Mouse (Mus musculus): ENCODE data around the gene Lgi4. TPM values are rescaled to one million over a fixed set of nuclear protein-coding genes. Genes with fewer than 3 reads are reported as not detected.

Lgi4 gene
- polyA plus RNA-seq, 1 experiment from 2014 or later, result 2.1 TPM

- no peak for ATAC-seq (ENCODE audit: insufficient number of reproducible peaks, low FRiP score, low TSS enrichment, low read depth)
- peaks cover 7% of the 10 kb centered on the region; the same call in 1 of the 2 replicates for H3K4me1 ChIP-seq
- H3K27me3 ChIP-seq, result no peaks in the 10 kb centered on the region
- no peak overlapping the region for H3K4me2 ChIP-seq (replicated peaks)
- H3K36me3 ChIP-seq, result no peaks in the 10 kb centered on the region
- H3K4me3 ChIP-seq (replicated peaks), result no peak overlapping the region
- no peaks in the 10 kb centered on the region for H3K9me3 ChIP-seq (replicated peaks)
- H3K9ac ChIP-seq, result no peak overlapping the region
- no peak overlapping the region for H3K27ac ChIP-seq (replicated peaks)
- WGBS, result 89% methylated on average over 2 of the region's 2 CpGs
Measured at GRCm38 (mm10) chr7:31089721-31090120, 30.6 kb downstream of the Lgi4 start.

DNA sequence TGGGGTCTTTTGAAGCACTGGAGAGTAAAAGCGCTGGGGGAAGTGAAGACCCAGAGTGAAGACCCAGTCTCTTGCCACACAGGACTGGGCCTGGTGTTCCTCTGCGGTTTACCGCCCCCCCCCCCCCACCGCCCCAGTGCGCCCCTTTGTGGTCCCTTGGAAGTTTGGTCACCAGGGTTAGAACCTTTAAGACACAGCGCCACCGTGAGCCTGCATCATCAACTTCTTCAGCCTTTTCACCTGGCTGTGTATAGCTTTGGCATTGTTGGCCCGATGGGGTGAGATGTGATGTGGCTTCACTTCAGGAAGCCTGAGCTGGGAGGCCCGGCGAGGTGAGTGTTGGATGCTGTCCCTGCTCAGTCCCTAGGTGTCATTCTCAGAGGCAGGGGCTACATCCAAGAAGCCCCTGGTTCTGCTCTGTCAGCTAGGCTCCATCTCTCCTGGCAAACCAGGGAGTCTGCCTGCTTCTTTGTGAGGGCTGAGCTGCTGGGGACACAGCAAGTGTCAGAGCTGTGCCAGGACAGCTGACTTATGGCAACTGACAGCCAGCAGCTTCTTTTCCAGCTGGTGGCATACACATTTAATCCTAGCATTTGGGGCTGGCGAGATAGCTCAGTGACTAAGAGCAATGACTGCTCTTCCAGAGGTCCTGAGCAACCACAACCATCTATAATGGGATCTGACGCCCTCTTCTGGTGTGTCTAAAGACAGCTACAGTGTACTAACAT lies 35.8 kb downstream of the Lgi4 start:
- Histone ChIP-seq H3K36me3 (no peaks in the 10 kb centered on the region), H3K4me3 (replicated peaks) (no peak overlapping the region), H3K4me2 (replicated peaks) (no peak overlapping the region), H3K27me3 (no peaks in the 10 kb centered on the region), H3K9ac (no peak overlapping the region), H3K27ac (replicated peaks) (no peak overlapping the region), H3K9me3 (replicated peaks) (no peaks in the 10 kb centered on the region), H3K4me1 (0 out of 2 replicates have a peak, but pooled peaks cover 5% of the 10 kb centered on the region)
- 23% methylated on average over 12 of the region's 12 CpGs for WGBS
- no peak for ATAC-seq (ENCODE audit: insufficient number of reproducible peaks, low FRiP score, low TSS enrichment, low read depth)

DNA sequence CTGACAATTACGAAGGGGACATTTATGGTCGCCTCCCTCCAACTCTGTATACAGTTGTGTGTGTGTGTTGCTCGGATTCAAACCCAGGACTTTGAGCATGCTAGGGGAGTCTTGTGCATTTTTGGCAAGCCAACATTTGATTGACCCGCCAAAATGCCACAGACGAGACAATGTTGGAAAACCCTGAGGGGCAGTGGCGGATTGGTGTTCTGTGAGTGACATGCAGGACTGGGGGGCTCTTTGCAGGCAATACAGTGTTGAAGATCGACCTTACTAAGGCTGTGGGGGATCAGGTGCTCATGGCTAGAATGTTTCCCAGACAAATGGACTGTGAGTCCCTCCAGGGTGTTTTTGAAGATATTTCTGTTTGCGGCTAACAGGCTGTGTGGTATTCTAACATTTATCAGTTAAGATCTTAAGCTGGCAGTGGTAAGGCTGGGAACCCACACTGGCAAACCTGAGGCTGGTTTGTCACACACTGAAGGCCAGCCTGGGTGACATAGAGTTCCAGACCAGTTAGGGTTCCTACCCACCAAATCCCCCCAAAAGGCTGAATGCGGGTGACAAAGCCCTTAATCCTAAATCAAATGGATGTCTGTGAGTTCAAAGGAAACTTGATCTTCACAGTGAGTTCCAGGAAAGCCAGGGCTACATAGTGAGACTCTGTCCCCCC lies 37.9 kb downstream of the Lgi4 start:
- no peaks in the 10 kb centered on the region for H3K36me3 ChIP-seq
- H3K4me2 ChIP-seq (replicated peaks), result no peak overlapping the region
- H3K4me3 ChIP-seq (replicated peaks), result no peak overlapping the region
- no peak overlapping the region for H3K9ac ChIP-seq
- ATAC-seq (ENCODE audit: insufficient number of reproducible peaks, low FRiP score, low TSS enrichment, low read depth), result no peak
- no peaks in the 10 kb centered on the region for H3K27me3 ChIP-seq
- 0 out of 2 replicates have a peak, but pooled peaks cover 5% of the 10 kb centered on the region for H3K4me1 ChIP-seq
- H3K9me3 ChIP-seq (replicated peaks), result no peaks in the 10 kb centered on the region
- H3K27ac ChIP-seq (replicated peaks), result 0 out of 2 replicates have a peak overlapping the region, but pooled peaks have one; percentile 17
- WGBS, result 57% methylated on average over 9 of the region's 9 CpGs

DNA sequence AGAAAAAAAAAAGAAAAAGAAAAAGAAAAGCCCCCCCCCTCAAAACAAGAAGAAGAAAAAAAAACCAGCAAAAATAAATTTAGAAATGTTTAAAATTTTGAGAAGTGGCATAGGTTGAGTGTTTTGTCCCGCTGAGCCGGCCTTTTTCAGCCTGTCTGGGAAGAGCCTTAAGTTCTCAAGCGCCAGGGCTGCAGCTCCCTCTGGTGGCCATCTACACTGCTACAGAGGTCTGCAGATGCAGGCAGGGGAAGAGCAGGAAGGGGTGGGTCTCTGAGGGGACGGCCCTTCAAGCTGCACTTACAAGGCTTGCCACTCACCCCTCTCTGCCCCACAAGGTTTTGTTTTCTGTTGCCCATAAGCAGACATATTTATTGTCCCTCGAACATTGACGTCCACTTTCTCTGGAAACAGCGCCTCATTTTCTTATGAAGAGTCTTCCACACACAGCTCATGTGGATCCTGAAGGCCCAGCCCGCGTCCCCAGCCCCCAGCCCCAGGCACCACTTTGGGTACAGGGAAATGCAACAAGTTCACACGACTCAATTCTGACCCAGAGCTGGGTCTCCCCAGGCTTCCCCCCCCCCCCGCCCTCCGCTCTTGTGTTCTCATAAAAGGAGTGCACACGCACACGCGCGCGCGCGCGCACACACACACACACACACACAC lies 38.6 kb downstream of the Lgi4 start:
- Histone ChIP-seq H3K4me1 (0 out of 2 replicates have a peak, but pooled peaks cover 5% of the 10 kb centered on the region), H3K9ac (no peak overlapping the region)

GRCm38 (mm10) chr7:31098697-31099611 lies 39.8 kb downstream of the Lgi4 start:
- Histone ChIP-seq H3K4me3 (replicated peaks) (no peak overlapping the region), H3K4me1 (0 out of 2 replicates have a peak, but pooled peaks cover 5% of the 10 kb centered on the region), H3K4me2 (replicated peaks) (no peak overlapping the region), H3K9ac (no peak overlapping the region), H3K36me3 (no peaks in the 10 kb centered on the region), H3K27ac (replicated peaks) (no peak overlapping the region; the same call in 1 of the 2 replicates), H3K9me3 (replicated peaks) (no peaks in the 10 kb centered on the region), H3K27me3 (no peaks in the 10 kb centered on the region)
- no peak for ATAC-seq (ENCODE audit: insufficient number of reproducible peaks, low FRiP score, low TSS enrichment, low read depth)
- 74% methylated on average over 22 of the region's 22 CpGs for WGBS

More for the DNA sequence above, 38.6 kb downstream of the Lgi4 start:
- Histone ChIP-seq H3K4me2 (replicated peaks) (peak overlapping the region; percentile 47), H3K9me3 (replicated peaks) (no peaks in the 10 kb centered on the region), H3K36me3 (no peaks in the 10 kb centered on the region), H3K27me3 (no peaks in the 10 kb centered on the region), H3K27ac (replicated peaks) (peak overlapping the region; percentile 44; the same call in 1 of the 2 replicates), H3K4me3 (replicated peaks) (peak overlapping the region; percentile 28)
- 37% methylated on average over 20 of the region's 20 CpGs for WGBS
- peak; percentile 89 for ATAC-seq (ENCODE audit: insufficient number of reproducible peaks, low FRiP score, low TSS enrichment, low read depth)

- no peak for ATAC-seq (ENCODE audit: insufficient number of reproducible peaks, low FRiP score, low TSS enrichment, low read depth)
- H3K4me3 ChIP-seq (replicated peaks), result no peak overlapping the region
- no peak overlapping the region for H3K9ac ChIP-seq
- no peak overlapping the region for H3K27ac ChIP-seq (replicated peaks)
- no peaks in the 10 kb centered on the region for H3K9me3 ChIP-seq (replicated peaks)
- 0 out of 2 replicates have a peak, but pooled peaks cover 5% of the 10 kb centered on the region for H3K4me1 ChIP-seq
- H3K36me3 ChIP-seq, result no peaks in the 10 kb centered on the region
- 86% methylated on average over 6 of the region's 6 CpGs for WGBS
- H3K4me2 ChIP-seq (replicated peaks), result no peak overlapping the region
- no peaks in the 10 kb centered on the region for H3K27me3 ChIP-seq
Measured at GRCm38 (mm10) chr7:31099612-31099982, 40.5 kb downstream of the Lgi4 start.

DNA sequence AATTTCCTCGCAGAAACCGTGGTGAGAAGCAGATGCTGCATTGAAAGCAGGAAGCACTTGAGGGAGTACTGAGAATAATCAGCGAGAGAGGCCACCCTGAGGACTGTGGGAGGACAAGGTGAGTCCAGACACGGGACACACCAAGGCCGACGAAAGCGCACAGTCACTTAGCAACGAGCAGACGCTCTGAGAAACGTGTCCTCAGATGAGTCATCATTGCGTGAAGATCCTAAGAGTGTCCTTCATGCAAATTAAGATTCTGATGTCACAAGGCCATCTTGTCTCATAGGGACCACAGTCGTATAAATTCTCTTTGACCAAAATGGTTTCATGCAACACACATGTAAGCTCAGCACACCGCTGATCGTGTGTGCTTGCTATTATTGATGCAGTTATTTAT lies 41.6 kb downstream of the Lgi4 start:
- no peak overlapping the region for H3K27ac ChIP-seq (replicated peaks)
- 0 out of 2 replicates have a peak, but pooled peaks cover 5% of the 10 kb centered on the region for H3K4me1 ChIP-seq
- no peaks in the 10 kb centered on the region for H3K9me3 ChIP-seq (replicated peaks)
- H3K36me3 ChIP-seq, result no peaks in the 10 kb centered on the region
- no peak overlapping the region for H3K4me2 ChIP-seq (replicated peaks)
- no peak overlapping the region for H3K4me3 ChIP-seq (replicated peaks)
- 74% methylated on average over 14 of the region's 14 CpGs for WGBS
- H3K9ac ChIP-seq, result no peak overlapping the region
- ATAC-seq (ENCODE audit: insufficient number of reproducible peaks, low FRiP score, low TSS enrichment, low read depth), result no peak
- no peaks in the 10 kb centered on the region for H3K27me3 ChIP-seq

GRCm38 (mm10) chr7:31105061-31105768 lies 46.1 kb downstream of the Lgi4 start:
- Histone ChIP-seq H3K9ac (no peak overlapping the region), H3K4me3 (replicated peaks) (no peak overlapping the region), H3K27ac (replicated peaks) (no peak overlapping the region), H3K4me1 (no peaks in the 10 kb centered on the region), H3K9me3 (replicated peaks) (no peaks in the 10 kb centered on the region), H3K27me3 (no peaks in the 10 kb centered on the region), H3K4me2 (replicated peaks) (no peak overlapping the region), H3K36me3 (no peaks in the 10 kb centered on the region)
- WGBS, result 58% methylated on average over 15 of the region's 15 CpGs
- no peak for ATAC-seq (ENCODE audit: insufficient number of reproducible peaks, low FRiP score, low TSS enrichment, low read depth)

- no peaks in the 10 kb centered on the region for H3K36me3 ChIP-seq
- WGBS, result 47% methylated on average over 3 of the region's 3 CpGs
- no peak for ATAC-seq (ENCODE audit: insufficient number of reproducible peaks, low FRiP score, low TSS enrichment, low read depth)
Measured at GRCm38 (mm10) chr7:31106166-31106565, 47.0 kb downstream of the Lgi4 start.

GRCm38 (mm10) chr7:31107781-31108180 lies 48.6 kb downstream of the Lgi4 start:
- H3K36me3 ChIP-seq, result no peaks in the 10 kb centered on the region
- no peaks in the 10 kb centered on the region for H3K4me1 ChIP-seq
- no peak for ATAC-seq (ENCODE audit: insufficient number of reproducible peaks, low FRiP score, low TSS enrichment, low read depth)
- WGBS, result 81% methylated on average over 11 of the region's 11 CpGs
- no peak overlapping the region for H3K4me3 ChIP-seq (replicated peaks)
- H3K9ac ChIP-seq, result no peak overlapping the region
- H3K9me3 ChIP-seq (replicated peaks), result no peaks in the 10 kb centered on the region
- no peak overlapping the region for H3K27ac ChIP-seq (replicated peaks)
- H3K27me3 ChIP-seq, result no peaks in the 10 kb centered on the region
- no peak overlapping the region for H3K4me2 ChIP-seq (replicated peaks)

More at GRCm38 (mm10) chr7:31106166-31106565, 47.0 kb downstream of the Lgi4 start:
- no peak overlapping the region for H3K27ac ChIP-seq (replicated peaks)
- no peaks in the 10 kb centered on the region for H3K4me1 ChIP-seq
- H3K9ac ChIP-seq, result no peak overlapping the region
- H3K9me3 ChIP-seq (replicated peaks), result no peaks in the 10 kb centered on the region
- no peak overlapping the region for H3K4me3 ChIP-seq (replicated peaks)
- no peaks in the 10 kb centered on the region for H3K27me3 ChIP-seq
- no peak overlapping the region for H3K4me2 ChIP-seq (replicated peaks)
